Mouse (Mus musculus): ENCODE results near the gene Sdk1. TPM values are rescaled to one million over a fixed set of nuclear protein-coding genes. Genes with fewer than 3 reads are reported as not detected.

Gene Sdk1
- polyA plus RNA-seq, 1 experiment from 2014 or later = 1.1 TPM

DNA sequence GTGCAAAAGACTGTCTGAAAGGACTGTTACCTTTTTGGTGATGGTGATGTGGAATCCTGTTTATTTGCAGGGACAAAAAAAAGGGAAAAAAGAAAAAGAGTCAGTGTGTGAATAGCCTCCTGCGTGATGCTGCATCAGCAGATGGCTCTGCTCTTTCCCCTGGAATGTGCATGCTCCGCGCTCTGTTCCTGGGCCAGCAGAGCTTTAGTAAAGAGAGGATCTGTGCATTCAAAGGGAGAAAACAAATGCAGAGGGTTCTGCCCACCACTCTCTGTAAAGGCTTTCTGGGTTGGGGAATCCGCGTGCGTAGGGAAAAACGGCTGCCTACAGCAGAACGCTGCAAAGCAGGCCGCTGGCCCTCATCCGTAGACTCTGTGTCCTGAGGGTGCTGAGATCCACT is 644.7 kb downstream of the Sdk1 start:
- Histone ChIP-seq H3K4me2 (replicated peaks; ENCODE audit: low read depth) (no peak overlapping the region), H3K4me1 (replicated peaks; ENCODE audit: control insufficient read depth, insufficient read depth) (no peaks in the 10 kb centered on the region), H3K36me3 (ENCODE audit: control insufficient read depth, insufficient read depth, low read length) (no peaks in the 10 kb centered on the region), H3K27me3 (ENCODE audit: control insufficient read depth, insufficient read depth, low read length) (no peaks in the 10 kb centered on the region), H3K4me3 (ENCODE audit: low read depth, low read length) (no peak overlapping the region), H3K9me3 (ENCODE audit: control insufficient read depth, low read length) (no peaks in the 10 kb centered on the region), H3K9ac (ENCODE audit: low read length) (no peak overlapping the region), H3K27ac (replicated peaks) (no peak overlapping the region)
- TF ChIP-seq EP300 (optimal IDR thresholded peaks at IDR 0.05) (no peak), CTCF (IDR thresholded peaks at IDR 0.05; ENCODE audit: low read depth) (no peak)
- no peak for DNase-seq (ENCODE audit: low spot score)
- WGBS = 60% methylated on average over 10 of the region's 10 CpGs
- ATAC-seq (ENCODE audit: low FRiP score, low TSS enrichment) = no peak

DNA sequence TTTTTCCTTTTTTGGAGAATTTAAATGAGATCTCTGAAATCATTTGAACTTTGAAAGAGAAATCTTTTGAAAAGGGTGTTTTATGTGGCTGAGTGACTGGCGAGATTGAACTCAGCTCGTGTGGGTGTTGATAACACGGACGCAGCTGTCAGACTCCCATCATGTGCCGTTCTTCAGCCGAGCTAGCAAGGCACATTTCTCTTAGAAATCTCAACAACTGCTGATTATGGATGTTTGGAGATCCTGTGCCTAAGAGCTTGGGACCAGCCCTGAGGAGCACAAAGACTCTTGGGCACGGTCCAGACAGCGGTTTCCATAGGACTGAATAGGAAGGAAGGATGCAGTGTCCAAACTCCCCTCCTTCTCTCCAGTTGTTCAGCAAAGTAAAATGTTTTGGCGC is 648.5 kb downstream of the Sdk1 start:
- Histone ChIP-seq H3K9ac (ENCODE audit: low read length) (no peak overlapping the region), H3K4me3 (ENCODE audit: low read depth, low read length) (no peak overlapping the region), H3K27ac (replicated peaks) (no peak overlapping the region), H3K4me1 (replicated peaks; ENCODE audit: control insufficient read depth, insufficient read depth) (no peaks in the 10 kb centered on the region), H3K36me3 (ENCODE audit: control insufficient read depth, insufficient read depth, low read length) (no peaks in the 10 kb centered on the region), H3K9me3 (ENCODE audit: control insufficient read depth, low read length) (no peaks in the 10 kb centered on the region), H3K27me3 (ENCODE audit: control insufficient read depth, insufficient read depth, low read length) (no peaks in the 10 kb centered on the region), H3K4me2 (replicated peaks; ENCODE audit: low read depth) (no peak overlapping the region)
- TF ChIP-seq CTCF (IDR thresholded peaks at IDR 0.05; ENCODE audit: low read depth) = no peak
- TF ChIP-seq EP300 (optimal IDR thresholded peaks at IDR 0.05) = no peak
- DNase-seq (ENCODE audit: low spot score) = no peak
- ATAC-seq (ENCODE audit: low FRiP score, low TSS enrichment) = no peak
- WGBS = 43% methylated on average over 9 of the region's 9 CpGs

DNA sequence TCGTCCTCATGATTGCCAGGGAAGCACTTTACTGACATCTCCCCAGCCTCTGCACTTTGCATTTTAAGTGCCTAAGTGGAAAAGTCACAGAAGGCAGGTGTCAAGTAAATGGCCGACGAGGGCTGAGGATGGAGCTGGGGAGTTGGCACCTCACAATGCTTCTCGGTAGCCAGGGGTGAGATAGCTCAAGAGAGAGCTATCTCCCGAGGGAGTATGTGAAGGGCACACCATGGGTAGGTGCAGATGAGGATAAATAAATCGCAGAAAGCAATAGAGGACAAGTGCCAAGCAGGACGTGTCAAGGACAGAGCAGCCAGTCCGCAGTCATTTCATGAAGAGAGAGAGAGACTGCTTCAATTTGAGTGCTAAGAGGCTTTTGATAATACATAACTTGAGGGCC is 655.1 kb downstream of the Sdk1 start:
- 85% methylated on average over 8 of the region's 8 CpGs for WGBS
- DNase-seq (ENCODE audit: low spot score) = no peak
- no peak overlapping the region for H3K27ac ChIP-seq (replicated peaks)
- no peak for TF ChIP-seq CTCF (IDR thresholded peaks at IDR 0.05; ENCODE audit: low read depth)
- TF ChIP-seq EP300 (optimal IDR thresholded peaks at IDR 0.05) = no peak
- H3K36me3 ChIP-seq (ENCODE audit: control insufficient read depth, insufficient read depth, low read length) = no peaks in the 10 kb centered on the region
- no peak overlapping the region for H3K4me3 ChIP-seq (ENCODE audit: low read depth, low read length)
- no peak overlapping the region for H3K9ac ChIP-seq (ENCODE audit: low read length)
- H3K4me1 ChIP-seq (replicated peaks; ENCODE audit: control insufficient read depth, insufficient read depth) = no peaks in the 10 kb centered on the region
- H3K27me3 ChIP-seq (ENCODE audit: control insufficient read depth, insufficient read depth, low read length) = no peaks in the 10 kb centered on the region
- no peaks in the 10 kb centered on the region for H3K9me3 ChIP-seq (ENCODE audit: control insufficient read depth, low read length)
- no peak overlapping the region for H3K4me2 ChIP-seq (replicated peaks; ENCODE audit: low read depth)
- no peak for ATAC-seq (ENCODE audit: low FRiP score, low TSS enrichment)

DNA sequence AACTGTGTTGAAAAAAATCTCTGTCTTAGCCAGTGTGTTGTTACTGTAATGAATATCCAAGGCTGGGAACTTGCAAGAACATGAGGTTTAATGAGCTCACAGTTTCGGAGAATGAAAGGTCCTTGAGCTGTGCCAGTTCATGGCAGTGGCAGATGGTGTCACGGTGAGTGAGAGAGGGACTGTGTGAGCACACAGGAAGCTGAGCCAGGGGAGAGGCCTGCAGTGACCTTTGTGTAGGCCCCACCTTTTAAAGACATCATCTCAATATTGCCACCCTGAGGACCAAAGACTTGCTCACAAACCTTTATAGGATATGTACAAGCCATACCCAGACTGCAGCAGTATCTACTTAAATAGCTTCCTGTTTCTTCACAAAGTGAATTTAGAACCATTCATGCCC is 656.2 kb downstream of the Sdk1 start:
- Histone ChIP-seq H3K9ac (ENCODE audit: low read length) (no peak overlapping the region), H3K4me2 (replicated peaks; ENCODE audit: low read depth) (no peak overlapping the region), H3K27ac (replicated peaks) (no peak overlapping the region), H3K36me3 (ENCODE audit: control insufficient read depth, insufficient read depth, low read length) (no peaks in the 10 kb centered on the region), H3K9me3 (ENCODE audit: control insufficient read depth, low read length) (no peaks in the 10 kb centered on the region), H3K4me3 (ENCODE audit: low read depth, low read length) (no peak overlapping the region), H3K4me1 (replicated peaks; ENCODE audit: control insufficient read depth, insufficient read depth) (no peaks in the 10 kb centered on the region), H3K27me3 (ENCODE audit: control insufficient read depth, insufficient read depth, low read length) (no peaks in the 10 kb centered on the region)
- no peak for ATAC-seq (ENCODE audit: low FRiP score, low TSS enrichment)
- WGBS = 56% methylated on average over 2 of the region's 2 CpGs
- TF ChIP-seq EP300 (optimal IDR thresholded peaks at IDR 0.05) (no peak), CTCF (IDR thresholded peaks at IDR 0.05; ENCODE audit: low read depth) (no peak)
- no peak for DNase-seq (ENCODE audit: low spot score)

DNA sequence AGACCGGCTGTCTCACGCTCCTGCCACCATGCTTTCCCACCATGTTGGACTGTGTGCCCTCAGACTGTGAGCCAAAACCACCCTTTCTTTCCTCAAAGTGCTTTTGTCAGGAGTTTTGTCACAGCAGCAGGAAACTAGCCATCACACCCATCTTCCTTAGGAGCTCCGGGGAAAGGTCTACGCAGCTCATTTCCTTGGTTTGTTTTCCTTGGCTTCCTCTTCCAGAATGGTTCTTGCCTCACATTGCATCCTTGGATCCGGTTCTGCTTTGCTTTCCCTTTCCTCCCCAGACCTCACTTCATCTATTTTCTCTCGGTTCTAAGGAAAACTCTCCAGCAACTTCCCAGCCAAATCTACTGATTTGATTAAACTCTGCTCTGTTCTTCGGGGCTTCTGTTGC is 658.5 kb downstream of the Sdk1 start:
- Histone ChIP-seq H3K4me1 (replicated peaks; ENCODE audit: control insufficient read depth, insufficient read depth) (no peaks in the 10 kb centered on the region), H3K36me3 (ENCODE audit: control insufficient read depth, insufficient read depth, low read length) (no peaks in the 10 kb centered on the region), H3K27ac (replicated peaks) (no peak overlapping the region), H3K4me3 (ENCODE audit: low read depth, low read length) (no peak overlapping the region), H3K27me3 (ENCODE audit: control insufficient read depth, insufficient read depth, low read length) (no peaks in the 10 kb centered on the region), H3K9me3 (ENCODE audit: control insufficient read depth, low read length) (no peaks in the 10 kb centered on the region), H3K4me2 (replicated peaks; ENCODE audit: low read depth) (no peak overlapping the region), H3K9ac (ENCODE audit: low read length) (no peak overlapping the region)
- 84% methylated on average over 7 of the region's 7 CpGs for WGBS
- DNase-seq (ENCODE audit: low spot score) (no peak), ATAC-seq (ENCODE audit: low FRiP score, low TSS enrichment) (no peak)
- no peak for TF ChIP-seq EP300 (optimal IDR thresholded peaks at IDR 0.05)
- no peak for TF ChIP-seq CTCF (IDR thresholded peaks at IDR 0.05; ENCODE audit: low read depth)

DNA sequence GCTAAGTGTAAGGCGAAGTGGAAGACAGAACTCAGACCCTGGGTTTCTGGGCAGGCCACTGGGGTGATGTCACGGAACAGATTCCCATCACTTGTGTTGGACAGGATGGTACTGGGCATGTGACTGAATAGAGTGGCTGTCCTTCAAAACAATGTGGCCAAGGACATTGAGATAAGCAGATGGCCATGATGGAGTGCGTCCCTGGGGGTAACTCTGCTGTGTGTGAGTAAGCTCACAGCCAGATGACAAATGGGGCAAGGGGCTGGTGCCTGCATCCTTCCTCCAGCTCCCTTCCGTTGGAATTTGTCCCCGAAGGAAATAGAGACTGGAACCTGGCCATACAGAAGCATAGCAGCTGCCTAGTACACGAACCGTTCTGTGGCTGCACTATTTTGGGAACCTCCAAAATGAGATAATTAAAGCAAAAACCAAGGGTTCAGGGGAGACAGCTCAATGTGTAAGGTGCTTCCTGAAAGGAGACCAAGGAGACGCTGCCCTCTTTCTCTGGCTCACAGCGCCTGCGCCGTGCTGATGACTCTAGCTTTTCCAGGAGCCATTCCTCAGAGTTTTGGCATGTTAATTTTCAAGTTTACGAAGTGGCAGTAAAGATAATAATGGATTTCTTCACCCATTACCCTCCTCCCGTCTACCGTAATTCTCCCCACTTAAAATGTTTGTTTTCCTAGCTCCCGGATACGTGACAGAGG is 661.4 kb downstream of the Sdk1 start:
- ATAC-seq (ENCODE audit: low FRiP score, low TSS enrichment) = no peak
- TF ChIP-seq EP300 (optimal IDR thresholded peaks at IDR 0.05) (no peak), CTCF (IDR thresholded peaks at IDR 0.05; ENCODE audit: low read depth) (no peak)
- Histone ChIP-seq H3K9me3 (ENCODE audit: control insufficient read depth, low read length) (no peaks in the 10 kb centered on the region), H3K4me2 (replicated peaks; ENCODE audit: low read depth) (no peak overlapping the region), H3K4me1 (replicated peaks; ENCODE audit: control insufficient read depth, insufficient read depth) (no peaks in the 10 kb centered on the region), H3K4me3 (ENCODE audit: low read depth, low read length) (no peak overlapping the region), H3K27ac (replicated peaks) (no peak overlapping the region), H3K36me3 (ENCODE audit: control insufficient read depth, insufficient read depth, low read length) (no peaks in the 10 kb centered on the region), H3K9ac (ENCODE audit: low read length) (no peak overlapping the region), H3K27me3 (ENCODE audit: control insufficient read depth, insufficient read depth, low read length) (no peaks in the 10 kb centered on the region)
- DNase-seq (ENCODE audit: low spot score) = no peak
- 49% methylated on average over 16 of the region's 16 CpGs for WGBS

All from stomach, postnatal 0 days (tissue).